Mouse (Mus musculus) limb, embryonic 14.5 days (tissue): Measurements from ENCODE around the gene Erg28. TPM values are rescaled to one million over a fixed set of nuclear protein-coding genes. Genes with fewer than 3 reads are reported as not detected.

Experiments
- ATAC-seq: fragments of 200-750 bp; cut with Nextera tagmentation; 2 replicates; pipeline ENCODE4 v1.8.0; 2017; ENCODE audit warnings: low read depth, moderate number of reproducible peaks, moderate TSS enrichment; ENCODE audit not compliant: low FRiP score
- DNase-seq: peaks from one replicate; pipeline ENCODE4 v3.0.0-alpha.2; 2015; ENCODE audit warnings: low spot score
- H3K27ac ChIP-seq: fragments of 300-500 bp; sonication (generic); replicated peaks from 2 replicates; pipeline ENCODE4 v1.5.1; 2014; ENCODE audit warnings: low read depth, mild to moderate bottlenecking, low read length, moderate library complexity, mixed read lengths
- H3K27me3 ChIP-seq: fragments of 300-500 bp; sonication (generic); 2 replicates; pipeline ENCODE4 v1.6.1; 2014; ENCODE audit warnings: low read length, mixed read lengths; ENCODE audit not compliant: control insufficient read depth, insufficient read depth
- H3K36me3 ChIP-seq: fragments of 300-500 bp; sonication (generic); 2 replicates; pipeline ENCODE4 v1.6.1; 2014; ENCODE audit warnings: mild to moderate bottlenecking, low read length, moderate library complexity, mixed read lengths; ENCODE audit not compliant: control insufficient read depth, insufficient read depth
- H3K4me1 ChIP-seq: fragments of 300-500 bp; sonication (generic); 2 replicates; pipeline ENCODE4 v1.6.1; 2014; ENCODE audit warnings: antibody characterized with exemption, low read length, mixed read lengths; ENCODE audit not compliant: control insufficient read depth, insufficient read depth
- H3K4me2 ChIP-seq: fragments of 300-500 bp; sonication (generic); replicated peaks from 2 replicates; pipeline ENCODE4 v1.6.1; 2014; ENCODE audit warnings: low read depth, mild to moderate bottlenecking, low read length, moderate library complexity; ENCODE audit not compliant: severe bottlenecking
- H3K4me3 ChIP-seq: fragments of 300-500 bp; sonication (generic); replicated peaks from 2 replicates; pipeline ENCODE4 v1.5.1; 2014; ENCODE audit warnings: low read length
- H3K9ac ChIP-seq: fragments of 300-500 bp; sonication (generic); 2 replicates; pipeline ENCODE4 v1.6.1; 2014; ENCODE audit warnings: mild to moderate bottlenecking, low read depth, low read length, moderate library complexity; ENCODE audit not compliant: severe bottlenecking
- H3K9me3 ChIP-seq: fragments of 300-500 bp; sonication (generic); 2 replicates; pipeline ENCODE4 v1.6.1; 2016; ENCODE audit warnings: low read length; ENCODE audit not compliant: control insufficient read depth
- POLR2A ChIP-seq: fragments of 200-500 bp; IDR thresholded peaks from 2 replicates; pipeline ENCODE4 v1.8.0; 2012; ENCODE audit warnings: inconsistent platforms, mild to moderate bottlenecking, moderate library complexity, borderline replicate concordance; ENCODE audit not compliant: insufficient read depth, insufficient read length; ENCODE audit errors: extremely low read depth
- WGBS: fragments of 180-500 bp; shearing (Covaris S2); extraction: QIAGEN DNeasy Blood & Tissue Kit; methylation state at CpG from one replicate; pipeline ENCODE4 v1.1.7; 2014; 5-methylcytosine and 5-hydroxymethylcytosine counted together
- polyA plus RNA-seq, 2 experiments: library from polyadenylated mRNA; depleted of rRNA in 1 of 2; stranded (reverse) in 1 of 2; unstranded in 1 of 2; fragments of >200 nt; fragmentation: Nextera tagmentation in 1 of 2; extraction: Ambion mirVana in 1 of 2; gene quantifications; 2 replicates each; pipeline versions ENCODE4 v1.2.1 to v1.2.3; 2012 to 2014

Erg28 gene
- polyA plus RNA-seq, 2 experiments, result 86.7 to 120 TPM

DNA sequence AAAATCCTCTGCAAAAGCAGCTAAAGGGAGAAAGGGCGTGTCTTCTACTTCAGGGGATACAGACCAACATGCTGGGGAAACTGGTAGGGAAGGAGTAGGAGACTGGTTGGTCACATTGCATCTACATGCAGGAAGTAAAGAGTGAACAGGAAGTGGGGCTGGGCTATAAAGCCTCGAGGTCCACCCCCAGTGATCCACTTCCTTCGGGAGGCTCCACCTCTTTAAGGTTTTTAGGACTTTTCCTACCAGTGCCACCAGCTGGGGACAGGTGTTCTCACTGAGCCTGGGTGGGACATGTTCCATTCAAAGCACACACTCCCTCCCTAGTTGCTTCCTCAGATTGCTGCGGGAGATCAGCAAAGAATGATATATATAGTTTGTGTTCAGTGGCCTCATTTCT lies 29.5 kb upstream of the Erg28 start:
- H3K27me3 ChIP-seq, result no peaks in the 10 kb centered on the region
- no peak overlapping the region for H3K27ac ChIP-seq
- peaks cover 10% of the 10 kb centered on the region for H3K36me3 ChIP-seq
- WGBS, result 89% methylated on average over 4 of the region's 4 CpGs
- no peak overlapping the region for H3K9ac ChIP-seq
- no peak overlapping the region for H3K4me2 ChIP-seq
- peaks cover 6% of the 10 kb centered on the region for H3K4me1 ChIP-seq
- H3K4me3 ChIP-seq, result no peak overlapping the region
- no peak for DNase-seq
- TF ChIP-seq POLR2A, result no peak
- no peaks in the 10 kb centered on the region for H3K9me3 ChIP-seq
- ATAC-seq, result no peak

GRCm38 (mm10) chr12:85850661-85851060 lies 26.3 kb upstream of the Erg28 start:
- no peak for TF ChIP-seq POLR2A
- H3K9me3 ChIP-seq, result no peaks in the 10 kb centered on the region
- no peak overlapping the region for H3K9ac ChIP-seq
- no peaks in the 10 kb centered on the region for H3K27me3 ChIP-seq
- no peak overlapping the region for H3K4me3 ChIP-seq
- no peaks in the 10 kb centered on the region for H3K4me1 ChIP-seq
- ATAC-seq, result no peak
- H3K4me2 ChIP-seq, result no peak overlapping the region
- DNase-seq, result no peak
- WGBS, result 87% methylated on average over 8 of the region's 8 CpGs
- peaks cover 10% of the 10 kb centered on the region for H3K36me3 ChIP-seq
- no peak overlapping the region for H3K27ac ChIP-seq

DNA sequence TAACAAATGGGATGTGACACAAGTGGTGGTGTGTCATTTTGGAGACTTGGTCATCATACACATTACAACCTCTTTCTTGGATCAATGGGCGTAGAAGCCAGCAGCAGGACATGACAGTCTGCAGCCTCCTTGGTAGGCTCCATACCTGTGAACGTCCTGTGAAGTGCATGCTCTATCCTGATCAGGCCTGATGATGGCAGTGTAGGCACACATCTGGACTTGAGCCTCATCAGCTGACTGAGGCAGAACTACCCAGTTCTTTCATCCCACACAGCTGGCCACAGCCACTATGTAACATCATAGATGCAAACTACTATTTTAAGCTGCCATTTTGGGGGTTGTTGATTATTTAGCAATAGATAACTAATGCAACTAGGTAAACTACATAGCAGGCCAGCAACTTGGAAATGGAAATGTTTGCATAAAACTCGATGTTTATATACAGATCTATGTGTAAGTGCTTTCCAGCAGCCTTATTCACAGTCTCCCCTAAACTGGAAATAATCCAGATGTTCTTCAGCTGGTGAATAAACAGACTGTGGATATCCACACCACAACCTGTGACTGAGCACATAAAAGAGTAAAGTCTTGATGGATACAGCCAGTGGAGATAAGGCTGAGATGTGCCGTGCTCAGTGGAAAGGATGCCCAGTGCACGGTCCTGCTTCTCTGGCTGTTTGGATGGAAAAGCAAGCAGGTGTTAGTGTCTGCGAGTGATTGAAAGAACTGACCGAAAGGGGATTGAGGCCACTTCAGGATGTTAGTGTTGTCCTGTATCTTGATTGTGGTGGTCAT lies 24.0 kb upstream of the Erg28 start:
- 79% methylated on average over 7 of the region's 7 CpGs for WGBS
- no peaks in the 10 kb centered on the region for H3K27me3 ChIP-seq
- no peaks in the 10 kb centered on the region for H3K4me1 ChIP-seq
- ATAC-seq (peak; percentile 79; the same call in 1 of the 2 replicates), DNase-seq (peak; percentile 71)
- H3K9ac ChIP-seq, result no peak overlapping the region
- no peak overlapping the region for H3K4me3 ChIP-seq
- H3K9me3 ChIP-seq, result no peaks in the 10 kb centered on the region
- no peak for TF ChIP-seq POLR2A
- no peak overlapping the region for H3K4me2 ChIP-seq
- peaks cover 16% of the 10 kb centered on the region for H3K36me3 ChIP-seq
- H3K27ac ChIP-seq, result no peak overlapping the region

DNA sequence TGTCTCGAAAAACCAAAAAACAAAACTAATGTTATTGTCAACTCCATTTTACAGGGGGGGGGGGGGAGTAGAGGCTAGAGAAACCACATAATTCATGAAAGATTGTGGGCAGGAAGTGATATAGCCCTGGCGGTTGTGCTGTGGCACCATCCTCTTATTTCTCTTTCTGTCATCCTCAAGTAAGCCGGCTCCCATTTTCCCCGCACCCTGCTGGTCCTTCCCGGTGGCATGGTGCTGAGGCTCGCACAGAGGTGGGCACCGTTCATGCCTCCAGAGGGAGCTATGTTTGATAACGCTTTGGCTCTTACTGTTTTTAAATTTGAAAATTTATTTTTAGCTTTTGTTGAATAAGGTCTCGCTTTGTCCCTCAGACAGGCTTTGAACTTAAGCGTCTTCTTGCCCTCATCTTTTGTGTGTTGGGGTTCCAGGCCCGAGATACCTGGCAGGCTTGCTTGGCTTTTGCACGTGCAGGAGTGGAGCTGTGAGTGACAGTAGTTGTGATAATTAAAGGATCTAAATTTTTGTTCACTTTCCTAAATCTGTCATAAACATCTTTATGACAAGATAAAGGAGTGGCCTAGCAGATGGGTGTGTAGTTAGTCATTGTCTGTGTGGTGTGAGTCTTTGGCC lies 15.1 kb upstream of the Erg28 start:
- WGBS, result 90% methylated on average over 12 of the region's 12 CpGs
- H3K9ac ChIP-seq, result no peak overlapping the region
- H3K9me3 ChIP-seq, result no peaks in the 10 kb centered on the region
- no peaks in the 10 kb centered on the region for H3K4me1 ChIP-seq
- TF ChIP-seq POLR2A, result no peak
- H3K27ac ChIP-seq, result no peak overlapping the region
- DNase-seq (no peak), ATAC-seq (no peak)
- no peaks in the 10 kb centered on the region for H3K27me3 ChIP-seq
- H3K4me3 ChIP-seq, result no peak overlapping the region
- peaks cover 18% of the 10 kb centered on the region for H3K36me3 ChIP-seq
- H3K4me2 ChIP-seq, result no peak overlapping the region

GRCm38 (mm10) chr12:85837765-85838164 lies 13.4 kb upstream of the Erg28 start:
- H3K27me3 ChIP-seq, result no peaks in the 10 kb centered on the region
- H3K36me3 ChIP-seq, result peaks cover 13% of the 10 kb centered on the region
- H3K9me3 ChIP-seq, result no peaks in the 10 kb centered on the region
- ATAC-seq, result no peak
- H3K4me2 ChIP-seq, result no peak overlapping the region
- no peaks in the 10 kb centered on the region for H3K4me1 ChIP-seq
- H3K4me3 ChIP-seq, result no peak overlapping the region
- H3K9ac ChIP-seq, result no peak overlapping the region
- H3K27ac ChIP-seq, result no peak overlapping the region
- WGBS, result 84% methylated on average over 2 of the region's 2 CpGs
- TF ChIP-seq POLR2A, result no peak
- DNase-seq, result no peak
